Mouse (Mus musculus) embryonic facial prominence, embryonic 14.5 days (tissue): ENCODE data around the gene Gm9821. TPM values are rescaled to one million over a fixed set of nuclear protein-coding genes. Genes with fewer than 3 reads are reported as not detected.

Source experiments
- ATAC-seq: fragments of 200-750 bp; cut with Nextera tagmentation; 2 replicates; pipeline ENCODE4 v1.8.0; 2017; ENCODE audit warnings: low read depth, moderate number of reproducible peaks, moderate TSS enrichment
- DNase-seq: peaks from one replicate; pipeline ENCODE4 v3.0.0-alpha.2; 2015; ENCODE audit warnings: low spot score
- H3K27ac ChIP-seq: fragments of 300-500 bp; sonication (generic); replicated peaks from 2 replicates; pipeline ENCODE4 v1.5.1; 2014; ENCODE audit warnings: low read depth, mild to moderate bottlenecking, low read length, moderate library complexity
- H3K27me3 ChIP-seq: fragments of 300-500 bp; sonication (generic); replicated peaks from 2 replicates; pipeline ENCODE4 v1.6.1; 2014; ENCODE audit warnings: low read length; ENCODE audit not compliant: control insufficient read depth, insufficient read depth
- H3K36me3 ChIP-seq: fragments of 300-500 bp; sonication (generic); 2 replicates; pipeline ENCODE4 v1.6.1; 2014; ENCODE audit warnings: low read length, mixed read lengths; ENCODE audit not compliant: control insufficient read depth, insufficient read depth
- H3K4me1 ChIP-seq: fragments of 300-500 bp; sonication (generic); 2 replicates; pipeline ENCODE4 v1.6.1; 2014; ENCODE audit warnings: antibody characterized with exemption, low read length; ENCODE audit not compliant: control insufficient read depth, insufficient read depth
- H3K4me2 ChIP-seq: fragments of 300-500 bp; sonication (generic); 2 replicates; pipeline ENCODE4 v1.6.1; 2014; ENCODE audit warnings: low read depth, mild to moderate bottlenecking, low read length, moderate library complexity, mixed read lengths
- H3K4me3 ChIP-seq: fragments of 300-500 bp; sonication (generic); 2 replicates; pipeline ENCODE4 v1.5.1; 2014; ENCODE audit warnings: low read depth, mild to moderate bottlenecking, low read length
- H3K9ac ChIP-seq: fragments of 300-500 bp; sonication (generic); 2 replicates; pipeline ENCODE4 v1.6.1; 2014; ENCODE audit warnings: low read depth, mild to moderate bottlenecking, low read length, moderate library complexity, mixed read lengths
- H3K9me3 ChIP-seq: fragments of 300-500 bp; sonication (generic); 2 replicates; pipeline ENCODE4 v1.6.1; 2016; ENCODE audit warnings: low read length; ENCODE audit not compliant: control insufficient read depth
- WGBS: fragments of 180-500 bp; shearing (Covaris S2); extraction: QIAGEN DNeasy Blood & Tissue Kit; methylation state at CpG from one replicate; pipeline ENCODE4 v1.1.7; 2014; 5-methylcytosine and 5-hydroxymethylcytosine counted together
- polyA plus RNA-seq: library from polyadenylated mRNA; unstranded; fragments of >200 nt; fragmentation: Nextera tagmentation; extraction: Ambion mirVana; gene quantifications from 2 replicates; pipeline ENCODE4 v1.2.1, GENCODE M21; 2014

The Gm9821 gene
- polyA plus RNA-seq, 1 experiment from 2014 or later, result 0.70 TPM

GRCm38 (mm10) chr2:91965417-91965816 lies 19.9 kb downstream of the Gm9821 start:
- 16% methylated on average over 16 of the region's 20 CpGs for WGBS
- Histone ChIP-seq H3K9ac (peak overlapping the region; percentile 54), H3K27me3 (no peaks in the 10 kb centered on the region), H3K4me1 (peaks cover 18% of the 10 kb centered on the region), H3K27ac (peak overlapping the region; percentile 59), H3K36me3 (no peaks in the 10 kb centered on the region), H3K4me3 (peak overlapping the region; percentile 89), H3K9me3 (no peaks in the 10 kb centered on the region), H3K4me2 (peak overlapping the region; percentile 91)
- DNase-seq (peak; percentile 62), ATAC-seq (peak; percentile 30; the same call in 1 of the 2 replicates)

- Histone ChIP-seq H3K27me3 (no peaks in the 10 kb centered on the region), H3K36me3 (no peaks in the 10 kb centered on the region), H3K4me1 (peaks cover 23% of the 10 kb centered on the region), H3K9me3 (no peaks in the 10 kb centered on the region), H3K9ac (no peak overlapping the region), H3K4me2 (no peak overlapping the region), H3K4me3 (no peak overlapping the region), H3K27ac (no peak overlapping the region)
- DNase-seq (no peak), ATAC-seq (no peak)
- WGBS, result 77% methylated on average over 5 of the region's 5 CpGs
These were observed 20.9 kb downstream of the Gm9821 start for GRCm38 (mm10) chr2:91966367-91966766.

- no peak overlapping the region for H3K4me3 ChIP-seq
- H3K9me3 ChIP-seq, result no peaks in the 10 kb centered on the region
- no peaks in the 10 kb centered on the region for H3K27me3 ChIP-seq
- ATAC-seq, result no peak
- no peak for DNase-seq
- no peaks in the 10 kb centered on the region for H3K36me3 ChIP-seq
- H3K4me2 ChIP-seq, result no peak overlapping the region
- peaks cover 19% of the 10 kb centered on the region for H3K4me1 ChIP-seq
- H3K27ac ChIP-seq, result peak overlapping the region; percentile 50; the same call in 1 of the 2 replicates
- no peak overlapping the region for H3K9ac ChIP-seq
- WGBS, result 45% methylated on average over 11 of the region's 11 CpGs
These were observed 22.5 kb downstream of the Gm9821 start for GRCm38 (mm10) chr2:91967962-91968361.

- WGBS, result 18% methylated on average over 21 of the region's 21 CpGs
- ATAC-seq (peak; percentile 39; the same call in 1 of the 2 replicates), DNase-seq (peak; percentile 56)
- Histone ChIP-seq H3K9ac (no peak overlapping the region), H3K4me1 (peaks cover 18% of the 10 kb centered on the region), H3K27me3 (peaks cover 24% of the 10 kb centered on the region), H3K27ac (peak overlapping the region; percentile 63), H3K4me2 (peak overlapping the region; percentile 33), H3K9me3 (no peaks in the 10 kb centered on the region), H3K4me3 (no peak overlapping the region), H3K36me3 (no peaks in the 10 kb centered on the region)
These were observed 26.0 kb downstream of the Gm9821 start for GRCm38 (mm10) chr2:91971231-91972097.

- peak; percentile 56 for DNase-seq
These were observed 26.6 kb downstream of the Gm9821 start for GRCm38 (mm10) chr2:91972121-91972566.

GRCm38 (mm10) chr2:91973416-91974135 lies 28.1 kb downstream of the Gm9821 start:
- H3K4me2 ChIP-seq, result no peak overlapping the region
- DNase-seq, result no peak
- no peaks in the 10 kb centered on the region for H3K36me3 ChIP-seq
- no peak overlapping the region for H3K27ac ChIP-seq
- WGBS, result 40% methylated on average over 7 of the region's 7 CpGs
- H3K9me3 ChIP-seq, result no peaks in the 10 kb centered on the region
- H3K9ac ChIP-seq, result no peak overlapping the region
- H3K27me3 ChIP-seq, result peaks cover 35% of the 10 kb centered on the region
- no peak for ATAC-seq
- H3K4me3 ChIP-seq, result no peak overlapping the region
- peaks cover 18% of the 10 kb centered on the region for H3K4me1 ChIP-seq

More at GRCm38 (mm10) chr2:91972121-91972566, 26.6 kb downstream of the Gm9821 start:
- Histone ChIP-seq H3K9me3 (no peaks in the 10 kb centered on the region), H3K4me3 (no peak overlapping the region), H3K4me2 (no peak overlapping the region), H3K27ac (peak overlapping the region; percentile 63; the same call in 1 of the 2 replicates), H3K36me3 (no peaks in the 10 kb centered on the region), H3K4me1 (peaks cover 18% of the 10 kb centered on the region), H3K27me3 (peaks cover 31% of the 10 kb centered on the region), H3K9ac (no peak overlapping the region)
- 33% methylated on average over 13 of the region's 13 CpGs for WGBS
- ATAC-seq, result no peak

GRCm38 (mm10) chr2:91975581-91976541 lies 30.4 kb downstream of the Gm9821 start, which contains the start of gene Dgkz:
TSS of gene Dgkz (minus strand) at chr2:91975864.
- 2% methylated on average over 44 of the region's 79 CpGs for WGBS
- DNase-seq, result no peak

More at GRCm38 (mm10) chr2:91975581-91976541, 30.4 kb downstream of the Gm9821 start, which contains the start of gene Dgkz:
- ATAC-seq, result peak; percentile 16; the same call in 1 of the 2 replicates
- H3K4me2 ChIP-seq, result peak within 1 kb of the TSS; percentile 66
- H3K27me3 ChIP-seq, result peaks cover 35% of the 10 kb centered on the region
- H3K27ac ChIP-seq, result no peak within 1 kb of the TSS
- peak within 1 kb of the TSS; percentile 62 for H3K9ac ChIP-seq
- H3K4me3 ChIP-seq, result peak within 1 kb of the TSS; percentile 39
- no peaks in the 10 kb centered on the region for H3K9me3 ChIP-seq
- peaks cover 18% of the 10 kb centered on the region for H3K4me1 ChIP-seq
- no peaks in the 10 kb centered on the region for H3K36me3 ChIP-seq
